Mouse (Mus musculus): ENCODE measurements around the gene Prg4.

Gene Prg4

GRCm38 (mm10) chr1:150407285-150407684, 58.7 kb downstream of the Prg4 start:
- peak in 1 of 2 experiments; percentile 20 for DNase-seq (ENCODE audit: low spot score in 2 of 2)

- DNase-seq (ENCODE audit: low spot score in 2 of 2), result no peak
These were observed 61.4 kb downstream of the Prg4 start for GRCm38 (mm10) chr1:150404555-150404954.

GRCm38 (mm10) chr1:150403914-150404313, 62.1 kb downstream of the Prg4 start:
- DNase-seq (ENCODE audit: low spot score in 2 of 2), result no peak

Measured in heart, adult 9 months (tissue).